Mouse (Mus musculus) ovary, postnatal 10 days (tissue): ENCODE data around the gene Chd3.

Experiments used
- DNase-seq: peaks from one replicate; pipeline ENCODE4 v3.0.0; 2022; ENCODE audit warnings: low spot score

The Chd3 gene

DNA sequence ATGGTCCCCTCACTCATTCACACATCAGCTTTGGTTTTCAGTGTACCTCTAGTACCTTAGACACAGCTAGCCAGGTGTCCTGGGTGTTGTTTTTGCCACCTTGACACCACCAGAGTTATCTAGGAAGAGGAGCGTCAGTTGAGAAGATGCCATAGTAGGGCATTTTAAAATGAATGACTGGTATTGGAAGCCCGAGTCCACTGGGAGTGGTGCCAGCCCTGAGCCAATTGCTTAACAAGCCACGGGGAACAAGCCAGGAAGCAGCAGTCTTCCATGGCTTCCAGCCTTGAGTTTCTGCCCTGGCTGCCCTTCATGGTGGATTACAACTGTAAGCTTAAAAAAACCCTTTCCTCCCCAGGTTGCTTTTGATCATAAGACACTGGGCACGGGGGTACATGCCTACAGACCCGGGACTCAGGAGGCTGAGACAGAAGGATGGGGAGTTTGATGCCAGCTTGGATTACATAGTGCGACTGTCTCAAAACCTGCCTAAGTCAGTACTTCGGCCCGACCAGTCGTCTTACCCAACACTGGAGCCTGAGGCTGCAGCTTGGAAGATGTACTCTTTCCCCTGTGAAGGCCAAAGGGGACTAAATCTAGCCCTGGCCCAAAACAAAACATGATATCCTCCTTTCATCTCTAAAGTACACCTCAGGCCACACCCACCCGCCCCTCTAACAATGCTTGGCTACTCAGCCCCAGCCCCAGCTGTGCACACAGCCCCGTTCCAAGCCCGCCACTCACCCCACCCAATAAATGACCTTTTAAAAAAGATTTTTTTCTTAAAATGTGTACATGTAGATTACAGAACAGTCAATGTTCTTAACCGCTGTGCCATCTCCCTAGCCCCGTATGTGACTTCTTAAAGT lies 20.6 kb upstream of the Chd3 start:
- DNase-seq: no peak

DNA sequence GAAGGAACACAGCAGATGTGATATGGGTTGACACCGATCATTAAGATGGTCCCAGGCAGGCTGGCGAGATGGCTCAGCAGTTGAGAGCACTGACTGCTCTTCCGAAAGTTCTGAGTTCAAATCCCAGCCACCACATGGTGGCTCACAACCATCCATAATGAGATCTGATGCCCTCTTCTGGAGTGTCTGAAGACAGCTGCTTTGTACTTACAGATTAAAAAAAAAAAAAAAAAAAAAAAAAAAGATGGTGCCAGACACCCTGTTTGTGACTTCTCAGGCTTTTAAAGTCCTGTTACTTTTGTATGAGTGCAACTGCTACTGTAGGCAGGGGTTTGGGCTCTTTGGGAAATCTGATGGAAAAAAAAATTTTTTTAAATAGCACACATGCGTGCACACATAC lies 19.5 kb upstream of the Chd3 start:
- DNase-seq: no peak

DNA sequence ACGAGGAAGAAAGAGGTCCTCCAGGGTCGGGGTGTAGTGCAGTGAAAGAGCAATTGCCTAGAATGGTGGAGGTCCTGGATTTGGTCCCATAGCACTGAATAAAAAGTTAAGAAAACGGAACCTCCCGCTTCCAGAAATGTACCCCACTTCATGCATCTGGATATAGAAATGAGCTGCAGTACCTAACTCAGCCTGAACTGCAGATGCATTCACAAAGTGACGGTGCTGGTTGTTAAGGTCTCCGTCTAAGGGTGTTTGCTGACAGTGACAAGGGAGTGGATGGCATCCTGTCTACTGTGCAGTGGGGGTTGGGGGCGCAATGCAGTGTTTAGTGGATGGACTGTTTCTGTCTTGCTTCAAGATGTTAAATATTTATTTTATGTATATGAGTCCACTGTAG lies 17.6 kb upstream of the Chd3 start:
- no peak for DNase-seq

DNA sequence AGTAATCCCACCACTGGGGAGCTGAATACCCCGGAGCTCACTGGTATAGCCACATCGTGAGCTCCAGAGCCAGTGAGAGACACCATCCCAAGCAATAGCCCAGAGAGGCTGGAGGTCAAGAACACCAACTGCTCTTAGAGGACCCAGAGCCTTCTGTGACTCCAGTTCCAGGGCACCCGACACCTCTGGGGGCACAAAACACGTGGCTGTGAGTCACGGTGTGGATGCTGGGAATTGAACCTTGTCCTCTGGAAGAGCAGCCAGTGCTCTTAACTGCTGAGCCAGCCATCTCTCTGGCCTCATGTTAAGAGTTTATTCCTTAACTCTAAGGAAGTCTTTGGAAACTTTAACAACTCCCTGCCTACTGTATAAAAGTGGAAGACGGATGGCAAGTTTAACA lies 15.8 kb upstream of the Chd3 start:
- no peak for DNase-seq

DNA sequence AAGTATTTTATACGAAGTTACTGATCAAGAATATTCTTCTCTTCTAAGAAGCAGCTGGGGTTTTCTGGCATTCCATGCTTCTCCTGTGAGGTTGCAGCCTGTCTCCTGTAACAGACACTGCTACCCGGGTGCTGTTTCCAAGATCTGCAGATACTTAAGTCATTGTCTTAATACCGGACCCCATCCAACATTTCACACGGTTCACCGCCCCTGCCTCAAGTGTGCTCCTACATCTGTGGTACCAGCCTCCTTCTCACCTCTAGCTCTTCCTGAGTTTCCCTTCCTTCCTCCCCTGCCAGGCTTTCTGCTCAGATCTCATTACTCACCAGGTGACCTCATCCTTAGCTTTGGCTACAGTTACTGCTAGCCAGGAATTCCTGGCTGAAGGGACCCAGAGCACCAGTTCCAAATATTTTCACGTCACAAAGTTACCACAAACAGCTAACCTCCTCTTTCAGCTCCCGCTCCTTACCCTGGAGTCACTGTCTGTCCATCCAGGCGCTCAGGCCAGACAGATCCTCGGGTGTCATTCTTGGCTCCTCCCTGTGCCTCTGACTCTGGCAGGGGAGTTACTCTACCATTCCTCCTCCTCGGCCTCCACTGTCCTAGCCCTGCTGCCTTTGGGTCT lies 13.4 kb upstream of the Chd3 start:
- no peak for DNase-seq

DNA sequence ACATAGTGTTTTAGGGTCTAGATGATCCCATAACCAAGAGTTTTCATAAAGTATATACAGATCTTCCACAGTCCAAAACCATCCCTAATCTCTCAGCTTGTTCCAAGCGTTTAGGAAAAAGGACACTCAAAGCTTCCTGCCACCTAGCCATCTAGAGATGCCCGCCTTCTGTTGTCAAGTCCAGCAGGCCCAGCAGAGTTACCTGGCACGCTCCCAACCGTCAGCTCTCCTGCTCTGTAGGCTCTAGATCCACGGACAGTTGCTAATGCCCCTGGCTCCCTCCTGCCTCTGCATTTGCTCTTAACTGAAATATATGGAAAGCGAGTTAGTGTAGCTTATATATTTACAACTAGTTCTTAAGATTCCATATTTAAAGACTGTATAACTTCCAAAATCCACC lies 12.2 kb upstream of the Chd3 start:
- DNase-seq: no peak

DNA sequence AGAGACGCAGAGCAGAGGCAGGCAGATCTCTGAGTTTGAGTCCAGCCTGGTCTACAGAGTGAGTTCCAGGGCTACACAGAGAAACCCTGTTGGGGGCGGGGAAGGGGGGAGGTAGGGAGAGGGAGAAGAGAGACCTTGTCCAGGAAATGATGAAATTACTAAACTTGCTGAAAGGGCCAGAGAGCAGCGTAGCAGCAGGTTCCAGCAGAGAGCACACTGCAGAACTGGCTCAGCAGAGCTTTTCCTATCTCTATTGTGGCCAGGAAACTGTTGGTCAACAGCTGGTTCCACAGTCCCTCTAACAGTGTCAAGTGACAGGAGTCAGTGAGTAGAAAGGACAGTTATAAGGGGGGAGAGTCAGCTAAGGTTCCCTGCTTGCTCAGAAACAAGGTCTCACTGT lies 10.4 kb upstream of the Chd3 start:
- DNase-seq: no peak

DNA sequence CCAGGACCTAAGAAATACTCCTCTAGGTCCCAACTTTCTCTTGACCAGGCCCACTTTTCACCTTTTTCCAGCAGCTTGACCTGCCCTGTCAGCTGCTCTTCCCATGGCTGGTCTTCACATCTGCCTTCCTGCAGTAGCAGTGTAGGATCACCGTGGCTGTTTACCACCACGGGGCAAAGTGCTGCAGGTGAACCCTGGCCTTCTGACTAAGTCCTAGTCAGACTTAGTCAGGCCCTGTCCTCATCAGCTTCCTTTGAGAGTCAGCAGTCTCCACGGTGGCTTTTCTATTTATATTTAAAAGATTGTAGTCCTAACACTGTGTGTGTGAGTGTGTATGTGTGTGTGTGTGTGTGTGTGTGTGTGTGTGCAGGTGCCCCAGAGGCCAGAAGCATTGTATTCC lies 8.6 kb upstream of the Chd3 start:
- DNase-seq: no peak

DNA sequence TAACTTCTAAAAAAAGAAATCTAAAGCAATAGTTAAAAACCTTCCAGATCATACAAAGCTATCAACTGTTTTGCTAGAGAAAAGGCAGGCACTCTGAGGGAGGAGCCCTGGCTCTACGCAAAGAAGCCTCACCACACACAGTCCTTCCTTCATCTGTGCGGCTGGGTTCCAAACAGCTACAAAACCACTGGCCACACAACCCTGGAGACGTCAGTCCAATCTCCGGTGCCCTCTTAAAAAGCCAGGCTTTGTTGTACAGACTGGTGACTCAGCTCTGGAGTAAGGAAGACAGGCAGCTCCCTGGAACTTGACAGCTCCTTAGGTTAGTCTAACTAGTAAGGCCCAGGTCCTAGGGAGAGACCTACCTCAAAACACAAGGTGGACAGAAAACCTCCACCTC lies 6.4 kb upstream of the Chd3 start:
- no peak for DNase-seq

DNA sequence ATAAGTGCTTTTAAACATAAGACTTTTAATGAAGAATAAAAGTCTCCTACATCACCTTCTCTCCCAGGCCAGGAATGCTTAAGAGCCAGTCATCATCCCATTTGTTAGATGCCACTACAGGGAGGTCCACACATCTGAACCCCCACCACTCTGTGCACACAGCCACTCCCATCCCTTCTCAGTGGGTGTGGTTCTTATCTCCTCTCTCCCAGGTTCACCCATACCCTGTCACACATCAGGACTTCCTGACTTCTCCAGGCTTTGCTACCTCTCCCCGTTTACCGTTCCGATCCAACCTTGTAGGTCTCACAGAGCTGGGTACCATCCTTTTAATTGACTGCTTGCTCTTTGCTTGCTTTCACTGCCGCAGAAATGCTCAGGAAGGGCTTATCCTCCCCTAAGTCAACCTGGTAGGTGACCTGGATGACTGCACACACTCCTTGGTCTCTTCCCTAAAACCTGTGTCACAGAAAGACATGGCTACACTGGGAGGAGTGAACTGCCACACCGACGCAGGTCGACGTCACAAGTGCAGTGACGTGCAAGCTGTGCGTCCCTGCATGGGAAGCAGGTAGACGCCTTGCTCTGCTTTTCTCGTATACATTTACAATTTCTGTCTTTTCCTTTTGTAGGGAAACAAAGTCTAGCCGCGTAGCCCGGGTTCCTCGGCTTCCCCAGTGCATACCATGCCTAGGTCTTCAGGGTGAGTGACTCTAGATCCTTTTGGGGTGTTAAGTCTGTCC lies 4.2 kb upstream of the Chd3 start:
- DNase-seq: no peak

DNA sequence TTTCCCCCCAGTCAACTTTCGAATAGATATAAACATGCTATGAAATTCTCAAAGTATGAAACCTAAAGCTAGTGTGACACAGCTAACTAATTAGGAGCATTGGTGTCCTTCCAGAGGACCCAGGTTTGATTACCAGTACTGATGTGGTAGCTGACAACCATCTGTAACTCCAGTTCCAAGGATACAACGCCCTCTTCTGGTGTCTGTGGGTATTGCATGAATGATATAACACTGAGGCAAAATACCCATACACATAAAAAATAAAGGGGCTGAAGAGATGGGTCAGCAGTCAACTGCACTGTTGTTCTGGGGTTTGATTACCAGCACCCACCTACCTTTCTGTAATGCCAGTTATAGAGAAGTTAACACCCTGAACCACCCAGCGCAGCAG lies 3.6 kb upstream of the Chd3 start:
- no peak for DNase-seq

DNA sequence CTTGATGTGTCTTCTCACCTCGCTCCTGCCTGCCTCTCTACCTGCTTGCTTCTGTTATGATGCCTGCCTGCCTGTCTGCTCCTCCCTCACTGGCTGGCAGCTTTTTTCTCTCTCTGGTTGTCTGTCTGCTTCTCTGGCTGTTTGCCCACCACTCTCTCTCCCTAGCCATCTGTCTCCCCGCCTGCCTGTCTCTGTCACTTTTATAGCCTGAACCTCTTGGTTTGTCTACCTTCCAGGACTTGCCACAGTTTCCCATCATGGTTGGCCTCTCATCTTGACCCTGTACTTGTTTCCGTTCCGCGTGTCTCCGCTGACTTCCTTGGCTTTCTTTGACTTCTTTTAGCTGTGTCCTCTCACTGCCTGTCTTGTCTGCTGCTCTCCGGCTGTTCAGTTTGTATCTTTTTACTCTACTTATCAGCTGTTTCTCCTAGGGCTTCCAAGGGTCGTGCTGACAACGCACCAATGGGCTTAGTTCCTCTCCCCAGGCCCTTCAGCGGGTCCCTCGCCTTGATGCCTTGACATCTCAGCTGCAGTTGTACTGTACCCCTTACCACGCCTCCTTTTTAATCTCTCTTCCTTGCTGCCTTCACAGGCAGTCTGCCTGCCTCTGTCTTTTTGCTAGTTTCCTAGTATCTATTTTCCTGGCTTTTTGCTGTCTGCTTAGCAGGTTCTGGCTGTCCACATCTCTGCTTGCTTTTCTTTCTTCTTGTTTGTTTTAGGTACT lies 3.0 kb upstream of the Chd3 start:
- DNase-seq: no peak

DNA sequence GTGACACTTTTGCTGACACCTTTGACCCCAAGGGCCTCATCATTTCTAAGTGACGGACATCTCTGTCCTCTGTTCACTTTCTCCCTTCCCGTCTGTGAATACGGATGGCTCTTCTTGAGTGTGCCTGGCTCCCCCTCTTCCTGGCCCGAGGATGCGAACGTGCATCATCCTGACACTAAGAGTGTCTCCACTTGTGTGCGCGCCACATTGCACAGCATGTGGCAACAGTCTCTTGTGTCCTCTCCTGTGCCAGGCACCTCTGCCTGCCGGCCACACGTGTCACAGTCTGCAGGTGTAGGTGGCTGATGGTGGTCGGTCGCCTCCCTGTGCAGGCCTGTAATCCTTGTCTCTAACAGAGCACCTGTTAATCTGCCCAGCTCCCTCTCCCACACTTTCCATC lies 2.4 kb upstream of the Chd3 start:
- DNase-seq: no peak

DNA sequence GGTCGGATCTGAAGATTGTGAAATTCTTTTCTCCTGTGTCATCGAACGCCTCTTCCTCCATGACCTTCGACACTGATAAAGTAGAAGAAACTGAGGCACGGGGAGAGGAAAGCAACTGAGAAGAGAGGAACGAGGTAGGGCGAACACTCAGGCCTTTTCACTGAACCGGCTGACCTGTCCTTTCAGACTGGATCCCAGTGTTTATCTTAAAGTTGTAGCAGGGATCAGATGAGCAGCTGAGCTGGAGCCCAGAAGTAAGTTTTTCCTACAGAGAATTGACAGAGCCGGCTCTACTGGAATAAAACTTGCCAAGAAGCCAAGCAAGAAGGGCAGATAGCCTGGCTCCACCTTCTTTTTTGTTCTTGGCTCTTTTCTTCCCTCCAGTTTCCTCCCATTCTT lies 1.6 kb upstream of the Chd3 start:
- no peak for DNase-seq

DNA sequence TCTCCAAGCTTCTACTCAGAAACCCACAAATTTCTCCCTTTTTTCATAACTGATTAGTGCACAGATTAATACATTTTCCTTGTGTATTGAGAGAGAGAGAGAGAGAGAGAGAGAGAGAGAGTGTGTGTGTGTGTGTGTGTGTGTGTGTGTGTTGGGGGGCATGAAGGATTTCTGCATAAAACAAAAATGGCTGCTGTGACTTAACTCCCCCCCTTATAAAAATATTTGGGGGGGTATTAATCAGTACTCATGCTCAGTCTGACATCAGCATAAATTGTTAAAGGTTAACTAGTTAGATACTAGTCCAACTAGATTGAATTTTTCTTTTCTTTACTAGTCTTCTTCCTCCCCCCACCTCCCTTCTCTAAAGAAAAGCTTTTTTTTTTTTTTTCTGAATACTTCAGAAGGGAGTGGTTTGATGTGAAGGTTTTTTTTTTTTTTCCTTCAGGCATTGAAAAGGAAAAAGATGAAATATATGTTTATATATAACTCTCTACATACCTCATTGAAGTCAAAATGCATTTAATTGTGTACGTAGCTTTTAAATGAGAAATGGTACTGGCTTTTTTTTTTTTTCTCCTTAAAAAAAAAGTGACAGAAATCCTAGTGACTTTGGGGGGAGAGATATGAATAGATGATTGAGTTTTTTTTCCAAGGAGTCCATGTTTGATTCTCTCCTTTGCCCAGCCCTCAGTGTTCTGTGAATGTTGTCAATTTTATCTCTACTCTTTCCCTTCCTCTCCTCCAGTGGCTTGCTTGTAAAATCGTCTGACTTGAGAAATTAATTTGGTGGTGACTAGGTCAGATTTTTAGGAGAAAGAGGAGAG lies 997 bp upstream of the Chd3 start:
- DNase-seq: no peak

DNA sequence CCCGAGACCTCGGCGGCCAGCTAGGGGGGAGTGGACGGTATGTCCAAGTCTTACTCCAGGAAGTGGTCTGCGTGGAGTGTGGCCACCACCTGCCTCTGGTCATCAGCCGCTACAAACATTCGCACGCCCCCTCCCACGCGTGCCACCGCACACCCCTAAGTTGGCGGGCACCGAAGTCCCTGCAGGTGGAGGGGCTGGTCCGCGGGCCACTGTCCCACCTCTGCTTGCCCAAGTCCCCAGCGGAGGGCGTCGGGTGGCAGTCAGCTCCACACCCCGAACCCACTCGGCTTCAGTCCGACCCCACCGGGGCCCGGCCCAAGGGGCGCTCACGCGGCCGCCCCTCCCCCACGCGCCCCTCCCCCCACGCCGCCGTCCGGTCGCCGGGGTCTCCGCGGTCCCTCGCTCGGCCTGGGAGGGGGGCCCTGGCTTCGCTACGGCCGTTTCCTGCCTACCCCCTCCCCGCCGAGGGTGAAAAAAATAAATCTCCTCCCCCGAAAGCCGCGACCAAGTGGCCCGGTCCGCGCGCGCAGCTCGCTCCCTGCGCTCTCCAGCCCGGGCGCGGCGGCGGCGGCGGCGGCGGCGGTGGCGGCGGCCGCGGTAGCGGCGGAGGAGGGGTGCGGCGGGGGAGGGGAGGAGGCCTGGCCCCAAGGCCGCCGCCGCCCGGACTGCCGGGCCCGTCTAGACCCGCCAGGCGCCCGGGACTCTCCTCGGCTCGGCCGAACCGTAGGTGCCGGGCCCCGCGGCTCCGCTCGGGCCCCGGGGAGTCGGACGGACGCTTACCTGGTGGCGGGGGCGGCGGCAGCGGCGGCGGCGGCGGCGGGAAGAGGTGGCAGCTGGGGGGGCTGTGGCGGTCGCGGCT lies 621 bp downstream of the Chd3 start:
- DNase-seq: no peak

DNA sequence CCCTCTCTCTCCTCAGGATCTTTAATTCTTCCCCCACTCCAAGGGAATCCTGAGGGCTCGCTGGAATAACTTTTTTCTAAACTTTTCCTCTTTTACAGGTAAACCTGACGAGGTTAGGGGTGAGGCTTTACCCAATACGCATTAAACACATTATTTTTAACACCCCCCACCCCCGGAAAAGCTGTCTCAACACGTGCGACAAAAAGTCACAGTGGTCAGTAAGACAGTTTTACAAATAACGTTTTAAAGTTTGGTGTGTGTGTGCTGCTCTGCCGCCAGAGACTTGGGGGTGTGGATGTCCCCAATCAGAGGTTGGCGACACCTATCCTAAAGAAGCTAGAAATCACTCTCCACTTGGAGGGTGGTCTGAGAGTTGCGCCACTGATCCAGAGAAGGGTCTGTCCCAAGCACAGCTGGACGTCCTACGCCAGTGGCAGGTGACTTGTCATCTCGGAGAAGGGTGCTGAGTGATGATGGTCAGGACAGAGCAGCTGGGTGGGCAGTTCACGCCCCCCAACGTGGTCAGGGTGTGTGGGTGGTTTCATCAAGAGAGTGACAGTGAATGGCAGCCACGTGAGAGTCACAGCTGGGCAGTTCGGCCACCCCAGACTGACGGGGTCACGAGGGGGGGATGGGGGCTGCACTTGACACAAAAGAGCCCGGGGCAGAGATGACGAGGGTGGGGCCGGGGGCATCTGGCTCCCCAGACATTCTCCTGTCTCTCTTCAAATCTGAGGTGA lies 1.4 kb downstream of the Chd3 start:
- no peak for DNase-seq

DNA sequence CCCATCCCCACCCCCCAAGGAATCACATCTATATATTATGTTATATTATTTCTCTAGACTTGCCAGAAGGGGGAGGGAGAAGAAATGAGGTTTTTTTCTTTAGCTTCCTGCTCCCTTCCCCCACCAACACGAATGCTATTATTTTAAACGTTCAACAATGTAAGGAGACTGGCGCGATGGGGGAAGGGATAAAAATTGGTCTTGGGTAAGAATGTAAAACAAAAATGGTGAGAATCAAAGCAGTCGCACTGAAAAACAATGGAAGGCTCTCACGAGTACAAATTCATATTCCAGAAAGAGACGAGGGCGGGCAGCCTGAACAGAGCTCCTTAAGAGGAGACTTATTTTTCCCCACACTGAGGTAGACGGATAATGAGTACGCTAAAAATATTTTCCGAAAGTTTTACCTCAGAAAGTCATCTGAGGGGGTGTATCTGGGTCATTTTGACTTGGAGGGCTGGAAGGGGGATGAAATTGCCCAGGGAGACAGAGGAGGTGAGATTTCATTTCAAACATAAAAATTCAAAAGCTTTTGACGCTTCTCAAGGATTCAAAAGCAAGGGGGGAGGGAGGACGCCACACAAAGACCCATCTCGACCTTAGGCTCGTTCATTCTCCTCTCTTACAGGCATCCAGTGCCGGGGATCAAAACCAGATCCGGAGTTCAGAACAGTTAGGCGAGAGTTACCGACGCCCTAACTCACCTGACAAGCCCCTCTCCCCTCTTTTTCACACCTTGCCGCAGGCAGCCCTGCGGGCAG lies 2.2 kb downstream of the Chd3 start:
- no peak for DNase-seq

DNA sequence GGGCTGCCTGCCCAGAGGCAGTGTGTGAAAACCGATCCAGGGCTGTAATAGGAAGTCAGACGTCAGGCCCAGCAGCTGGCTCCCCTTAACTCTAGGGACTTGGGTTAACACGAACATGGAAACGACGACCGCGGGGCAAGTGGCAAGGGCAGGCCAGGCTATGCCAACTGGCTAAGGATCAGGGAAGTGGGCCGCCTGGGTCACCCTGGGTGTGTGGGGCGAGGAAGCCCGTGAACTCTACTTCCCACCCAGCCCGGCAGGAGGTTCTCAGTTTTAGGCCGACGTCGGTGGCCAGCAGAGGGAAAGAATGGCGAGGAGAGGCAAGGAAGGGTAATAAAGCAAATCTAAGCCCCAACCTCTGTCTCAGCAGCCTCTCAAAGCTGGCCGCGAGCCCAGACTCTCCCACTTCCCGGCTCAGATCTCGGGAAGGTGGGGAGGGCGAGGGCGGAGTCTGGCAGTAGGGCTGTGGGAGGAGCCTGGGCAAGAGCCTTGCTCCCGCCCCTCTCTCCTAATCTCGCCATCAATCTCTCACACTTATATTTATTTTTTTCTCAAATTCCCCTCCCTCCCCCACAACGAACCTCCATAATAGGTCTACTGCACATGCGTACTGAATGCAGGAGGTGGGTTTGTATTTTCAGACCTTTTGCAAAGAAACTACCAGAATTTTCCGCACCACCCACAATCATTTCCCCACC lies 2.9 kb downstream of the Chd3 start:
- peak; percentile 89 for DNase-seq
